Mouse (Mus musculus) E14TG2a.4 (cell line): ENCODE measurements around the gene Ncoa7.
A peak's percentile ranks its signal among the peaks of the same experiment; 100 is the strongest.
"Not testable (repeated sequence)": the region's sequence is repeated elsewhere in the genome, so short reads cannot be mapped to it uniquely, and the experiment has no call there.

Experiments used
- H3K27me3 ChIP-seq: 2 replicates; pipeline ENCODE4 v1.6.1; 2014; ENCODE audit warnings: low read length, control low read depth; ENCODE audit not compliant: insufficient read depth
- H3K36me3 ChIP-seq: 2 replicates; pipeline ENCODE4 v1.6.1; 2014; ENCODE audit warnings: low read length, control low read depth; ENCODE audit not compliant: insufficient read depth
- H3K4me1 ChIP-seq: replicated peaks from 2 replicates; pipeline ENCODE4 v1.6.1; 2014; ENCODE audit warnings: low read depth, low read length, control low read depth
- H3K4me3 ChIP-seq: replicated peaks from 2 replicates; pipeline ENCODE4 v1.5.1; 2014; ENCODE audit warnings: mild to moderate bottlenecking, low read length
- H3K9me3 ChIP-seq: 2 replicates; pipeline ENCODE4 v1.6.1; 2014; ENCODE audit warnings: low read length, control low read depth
- CTCF ChIP-seq: conservative IDR thresholded peaks from 2 replicates; pipeline ENCODE4 v1.5.1; 2014; ENCODE audit warnings: low read length
- NANOG ChIP-seq: IDR thresholded peaks from 2 replicates; pipeline ENCODE4 v1.6.1; 2014; ENCODE audit warnings: borderline replicate concordance, low read length, mixed read lengths
- POU5F1 ChIP-seq: IDR thresholded peaks from 2 replicates; pipeline ENCODE4 v1.6.1; 2014; ENCODE audit warnings: low read length, borderline replicate concordance

Gene Ncoa7

GRCm38 (mm10) chr10:30683449-30683848 is 119.7 kb downstream of the Ncoa7 start:
- TF ChIP-seq POU5F1 (no peak), CTCF (no peak), NANOG (no peak)
- Histone ChIP-seq H3K4me1 (no peaks in the 10 kb centered on the region), H3K9me3 (no peaks in the 10 kb centered on the region), H3K36me3 (no peaks in the 10 kb centered on the region), H3K4me3 (no peak overlapping the region), H3K27me3 (no peaks in the 10 kb centered on the region)

- Histone ChIP-seq H3K4me1 (no peaks in the 10 kb centered on the region), H3K36me3 (no peaks in the 10 kb centered on the region)
- TF ChIP-seq NANOG (no peak), POU5F1 (no peak), CTCF (no peak)
Measured at GRCm38 (mm10) chr10:30679756-30680155, 123.4 kb downstream of the Ncoa7 start.

GRCm38 (mm10) chr10:30678051-30678450 is 125.1 kb downstream of the Ncoa7 start:
- Histone ChIP-seq H3K4me1 (no peaks in the 10 kb centered on the region), H3K4me3 (no peak overlapping the region), H3K36me3 (no peaks in the 10 kb centered on the region), H3K9me3 (no peaks in the 10 kb centered on the region), H3K27me3 (no peaks in the 10 kb centered on the region)
- TF ChIP-seq NANOG: peak; percentile 16; the same call in 1 of the 2 replicates
- no peak for TF ChIP-seq CTCF
- no peak for TF ChIP-seq POU5F1

More at GRCm38 (mm10) chr10:30679756-30680155, 123.4 kb downstream of the Ncoa7 start:
- H3K27me3 ChIP-seq: no peaks in the 10 kb centered on the region
- H3K4me3 ChIP-seq: no peak overlapping the region
- H3K9me3 ChIP-seq: no peaks in the 10 kb centered on the region

DNA sequence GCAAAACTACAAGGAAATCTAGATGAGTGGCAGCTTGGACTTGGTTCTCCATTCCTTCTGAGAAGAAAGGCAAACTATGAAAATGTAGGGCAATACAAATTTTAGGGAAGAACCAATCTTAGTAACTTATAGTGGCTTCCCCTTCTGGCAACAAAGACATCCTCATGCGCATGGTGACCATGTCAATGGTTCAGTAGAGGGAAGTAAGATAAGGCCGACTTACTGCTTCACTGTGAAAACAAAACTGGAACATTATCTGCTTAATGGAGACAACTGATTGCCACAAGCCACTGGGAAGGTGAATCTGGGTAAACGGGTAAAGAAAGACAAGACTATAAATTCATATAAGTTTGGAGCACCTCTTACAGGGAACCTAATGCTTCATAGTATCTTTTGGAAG is 128.3 kb downstream of the Ncoa7 start:
- TF ChIP-seq POU5F1 (no peak), CTCF (no peak), NANOG (no peak)
- Histone ChIP-seq H3K4me3 (no peak overlapping the region), H3K27me3 (no peaks in the 10 kb centered on the region)

DNA sequence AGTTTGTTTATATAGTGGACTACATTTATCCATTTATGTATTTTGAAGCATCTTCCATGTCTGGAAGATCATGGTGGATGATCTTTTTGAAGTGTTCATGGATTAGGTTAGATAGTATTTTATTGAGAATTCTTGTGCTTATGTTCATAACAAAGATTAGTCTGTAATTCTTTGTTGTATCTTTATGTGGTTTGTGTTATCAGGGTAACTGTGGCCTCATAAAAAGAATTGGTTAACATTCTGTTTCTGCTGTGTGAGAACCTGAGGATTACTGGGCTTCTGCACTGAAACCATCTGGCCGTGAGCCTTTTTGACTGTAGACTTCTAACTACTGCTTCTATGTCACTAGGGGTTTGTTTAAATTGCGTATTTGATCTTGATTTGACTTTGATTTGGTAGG is 136.5 kb downstream of the Ncoa7 start:
- Histone ChIP-seq H3K4me3 (no peak overlapping the region), H3K9me3 (no peaks in the 10 kb centered on the region)
- TF ChIP-seq POU5F1 (no peak), CTCF (no peak), NANOG (no peak)

More for the DNA sequence above, 128.3 kb downstream of the Ncoa7 start:
- H3K9me3 ChIP-seq: no peaks in the 10 kb centered on the region
- H3K4me1 ChIP-seq: no peaks in the 10 kb centered on the region
- no peaks in the 10 kb centered on the region for H3K36me3 ChIP-seq

DNA sequence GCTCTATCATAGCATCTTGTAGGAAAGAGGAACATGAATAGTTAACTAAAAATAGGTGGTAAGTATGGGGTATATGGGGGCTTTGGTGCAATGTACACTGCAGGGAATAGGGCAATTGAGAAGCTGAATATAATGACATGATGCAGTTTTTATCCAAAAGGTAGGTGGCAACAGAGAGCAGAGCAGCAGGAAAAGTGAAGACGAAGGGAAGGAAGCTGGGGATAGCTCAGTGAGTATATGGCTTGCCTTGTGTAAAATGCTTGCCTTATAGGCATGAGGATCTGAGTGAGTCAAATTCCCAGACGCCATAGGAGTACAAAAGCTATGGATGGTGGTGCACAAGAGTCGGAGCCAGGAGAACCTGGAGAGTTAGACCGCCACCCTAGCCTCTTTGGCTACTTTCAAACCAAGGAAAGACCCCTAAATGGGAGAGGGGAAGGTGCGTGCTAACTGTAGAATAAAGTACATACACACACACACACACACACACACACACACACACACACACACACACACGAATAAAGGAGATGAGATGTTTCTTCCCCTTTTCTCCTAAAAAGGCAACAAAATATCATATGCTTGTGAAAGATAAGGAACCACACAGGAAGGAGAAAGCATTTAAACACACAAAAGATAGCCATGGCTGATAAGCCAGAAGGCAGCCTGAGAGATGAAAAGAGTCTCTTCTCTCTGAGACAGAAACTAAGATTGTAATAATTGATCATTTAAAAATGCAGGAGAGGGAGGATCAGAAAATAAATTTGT is 142.4 kb downstream of the Ncoa7 start:
- Histone ChIP-seq H3K36me3 (peaks cover 5% of the 10 kb centered on the region; the same call in 1 of the 2 replicates), H3K4me1 (peaks cover 12% of the 10 kb centered on the region), H3K9me3 (no peaks in the 10 kb centered on the region), H3K4me3 (no peak overlapping the region), H3K27me3 (no peaks in the 10 kb centered on the region)
- TF ChIP-seq NANOG: no peak
- TF ChIP-seq CTCF: peak; percentile 27

More for the DNA sequence above, 136.5 kb downstream of the Ncoa7 start:
- Histone ChIP-seq H3K4me1 (no peaks in the 10 kb centered on the region), H3K36me3 (peaks cover 1% of the 10 kb centered on the region; the same call in 1 of the 2 replicates), H3K27me3 (no peaks in the 10 kb centered on the region)

GRCm38 (mm10) chr10:30655655-30656054 is 147.5 kb downstream of the Ncoa7 start:
- no peak for TF ChIP-seq CTCF
- no peak for TF ChIP-seq NANOG
- no peak for TF ChIP-seq POU5F1
- Histone ChIP-seq H3K4me3 (peak overlapping the region; percentile 60), H3K4me1 (peaks cover 23% of the 10 kb centered on the region), H3K9me3 (no peaks in the 10 kb centered on the region), H3K27me3 (no peaks in the 10 kb centered on the region), H3K36me3 (peaks cover 23% of the 10 kb centered on the region)

DNA sequence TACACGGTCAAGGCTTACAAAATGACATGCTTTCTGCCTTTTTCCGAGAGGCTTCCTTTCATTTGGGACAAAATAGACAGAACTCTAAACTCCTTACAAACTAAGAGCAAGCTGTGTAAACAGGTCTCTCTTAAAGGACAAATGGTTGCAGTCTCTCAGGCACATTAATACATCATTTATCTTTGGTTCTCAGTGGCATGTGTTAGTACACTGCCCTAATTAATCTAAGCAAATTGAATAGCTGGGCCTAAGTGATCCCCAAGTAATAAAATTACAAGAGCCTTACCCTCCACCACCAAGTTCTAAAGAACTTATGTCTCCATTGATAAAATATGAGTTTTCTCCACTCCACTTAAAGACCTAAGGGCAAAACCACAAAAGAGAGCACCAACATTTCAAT is 155.4 kb downstream of the Ncoa7 start:
- Histone ChIP-seq H3K9me3 (no peaks in the 10 kb centered on the region), H3K27me3 (no peaks in the 10 kb centered on the region), H3K36me3 (peaks cover 15% of the 10 kb centered on the region), H3K4me1 (no peaks in the 10 kb centered on the region), H3K4me3 (no peak overlapping the region)
- TF ChIP-seq NANOG: no peak
- no peak for TF ChIP-seq POU5F1
- no peak for TF ChIP-seq CTCF

GRCm38 (mm10) chr10:30638216-30638615 is 164.9 kb downstream of the Ncoa7 start:
- no peak overlapping the region for H3K4me3 ChIP-seq
- H3K27me3 ChIP-seq: no peaks in the 10 kb centered on the region
- TF ChIP-seq POU5F1 (no peak), NANOG (no peak), CTCF (no peak)
- H3K4me1 ChIP-seq: peaks cover 7% of the 10 kb centered on the region
- peaks cover 11% of the 10 kb centered on the region; the same call in 1 of the 2 replicates for H3K9me3 ChIP-seq
- no peaks in the 10 kb centered on the region for H3K36me3 ChIP-seq

- not testable (repeated sequence) for H3K27me3 ChIP-seq, H3K4me3 ChIP-seq, H3K36me3 ChIP-seq, H3K4me1 ChIP-seq
- H3K9me3 ChIP-seq: peaks cover 27% of the 10 kb centered on the region
Measured at GRCm38 (mm10) chr10:30636474-30637154, 166.5 kb downstream of the Ncoa7 start.
